Mouse (Mus musculus) limb, embryonic 15.5 days (tissue): ENCODE measurements around the gene Kir3dl2. TPM values are rescaled to one million over a fixed set of nuclear protein-coding genes. Genes with fewer than 3 reads are reported as not detected.
"Not testable (repeated sequence)": the region's sequence is repeated elsewhere in the genome, so short reads cannot be mapped to it uniquely, and the experiment has no call there.

Experiments used
- ATAC-seq: fragments of 200-750 bp; cut with Nextera tagmentation; 2 replicates; pipeline ENCODE4 v1.8.0; 2017; ENCODE audit warnings: low read depth, moderate TSS enrichment; ENCODE audit not compliant: insufficient number of reproducible peaks, low FRiP score, low TSS enrichment
- H3K27ac ChIP-seq: fragments of 300-500 bp; sonication (generic); 2 replicates; pipeline ENCODE4 v1.5.1; 2015; ENCODE audit warnings: moderate library complexity, mild to moderate bottlenecking, inconsistent platforms
- H3K27me3 ChIP-seq: fragments of 300-500 bp; sonication (generic); 2 replicates; pipeline ENCODE4 v1.6.1; 2015; ENCODE audit warnings: inconsistent platforms
- H3K36me3 ChIP-seq: fragments of 300-500 bp; sonication (generic); 2 replicates; pipeline ENCODE4 v1.6.1; 2015; ENCODE audit warnings: inconsistent platforms
- H3K4me1 ChIP-seq: fragments of 300-500 bp; sonication (generic); 2 replicates; pipeline ENCODE4 v1.6.1; 2015; ENCODE audit warnings: inconsistent platforms
- H3K4me2 ChIP-seq: fragments of 300-500 bp; sonication (generic); 2 replicates; pipeline ENCODE4 v1.6.1; 2015; ENCODE audit warnings: mild to moderate bottlenecking, inconsistent platforms
- H3K4me3 ChIP-seq: fragments of 300-500 bp; sonication (generic); 2 replicates; pipeline ENCODE4 v1.5.1; 2015; ENCODE audit warnings: mild to moderate bottlenecking, inconsistent platforms
- H3K9ac ChIP-seq: fragments of 300-500 bp; sonication (generic); 2 replicates; pipeline ENCODE4 v1.6.1; 2015; ENCODE audit warnings: inconsistent platforms
- H3K9me3 ChIP-seq: fragments of 300-500 bp; sonication (generic); 2 replicates; pipeline ENCODE4 v1.6.1; 2016; ENCODE audit warnings: inconsistent platforms
- WGBS: fragments of 180-500 bp; shearing (Covaris S2); methylation state at CpG from one replicate; pipeline ENCODE4 v1.1.7; 2015; 5-methylcytosine and 5-hydroxymethylcytosine counted together
- polyA plus RNA-seq: library from polyadenylated mRNA; unstranded; fragments of >200 nt; fragmentation: Nextera tagmentation; extraction: Ambion mirVana; gene quantifications from 2 replicates; pipeline ENCODE4 v1.2.1, GENCODE M21; 2015

Kir3dl2 gene
- polyA plus RNA-seq = not detected in 2 replicates

GRCm38 (mm10) chrX:136543956-136544355, at the start of gene Kir3dl2:
Gene Kir3dl2, minus strand, starts transcription at chrX:136544056.
- H3K36me3 ChIP-seq, H3K4me2 ChIP-seq, H3K4me1 ChIP-seq, H3K27ac ChIP-seq, H3K27me3 ChIP-seq, ATAC-seq, H3K9ac ChIP-seq, H3K4me3 ChIP-seq, H3K9me3 ChIP-seq: not testable (repeated sequence)
- 67% methylated on average over 1 of the region's 1 CpGs for WGBS

DNA sequence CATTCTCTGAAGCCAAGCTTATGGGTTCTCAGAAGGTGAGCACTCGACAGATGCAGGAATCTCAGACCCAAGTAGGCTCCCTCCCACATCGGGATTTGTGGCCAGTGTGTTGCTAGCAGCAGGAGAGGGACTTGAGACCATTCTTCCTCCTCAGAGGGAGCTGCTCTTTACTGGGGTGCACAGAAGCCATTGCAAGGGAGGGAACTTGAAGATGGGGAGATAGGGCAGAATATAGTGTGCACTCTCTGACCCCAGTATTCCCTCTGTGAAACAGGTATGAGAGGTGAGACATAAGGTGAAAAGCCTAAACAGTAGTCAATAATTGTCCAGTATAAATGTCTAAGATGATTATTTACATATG, 47.0 kb upstream of the Kir3dl2 start:
- H3K4me3 ChIP-seq = no peak overlapping the region
- no peaks in the 10 kb centered on the region for H3K36me3 ChIP-seq
- no peaks in the 10 kb centered on the region for H3K9me3 ChIP-seq
- no peak for ATAC-seq
- H3K27me3 ChIP-seq = no peaks in the 10 kb centered on the region
- H3K27ac ChIP-seq = no peak overlapping the region
- no peak overlapping the region for H3K9ac ChIP-seq
- H3K4me1 ChIP-seq = no peaks in the 10 kb centered on the region
- H3K4me2 ChIP-seq = no peak overlapping the region
- 48% methylated on average over 2 of the region's 2 CpGs for WGBS

- Histone ChIP-seq H3K9ac (no peak within 1 kb of the TSS), H3K4me2 (no peak within 1 kb of the TSS), H3K4me1 (no peaks in the 10 kb centered on the region), H3K27ac (no peak within 1 kb of the TSS), H3K9me3 (no peaks in the 10 kb centered on the region), H3K4me3 (no peak within 1 kb of the TSS), H3K27me3 (no peaks in the 10 kb centered on the region), H3K36me3 (no peaks in the 10 kb centered on the region)
- 56% methylated on average over 12 of the region's 12 CpGs for WGBS
- ATAC-seq = no peak
Measured at GRCm38 (mm10) chrX:136590199-136590896, 46.5 kb upstream of the Kir3dl2 start, which contains the start of gene Tceal3. Gene Tceal3, plus strand, starts transcription at chrX:136590842.

DNA sequence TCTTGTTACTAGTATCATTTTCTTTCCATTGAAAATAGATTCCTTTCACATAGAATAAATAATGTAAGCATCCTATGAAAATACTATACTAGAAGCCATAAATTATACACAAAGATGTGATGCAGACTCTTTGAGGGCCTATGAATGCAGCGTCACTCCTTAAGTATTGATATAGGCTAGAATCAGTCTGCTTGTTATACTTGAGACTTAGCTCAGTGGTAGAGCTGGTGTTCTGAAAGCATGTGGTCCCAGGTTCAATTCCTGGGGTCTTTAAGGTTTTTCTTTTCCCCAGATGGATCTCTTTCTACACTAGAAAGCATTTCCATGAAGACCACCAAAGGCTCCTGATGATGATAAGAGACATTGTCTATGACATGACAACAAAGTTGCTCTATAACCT, 40.8 kb upstream of the Kir3dl2 start:
- ATAC-seq = no peak
- Histone ChIP-seq H3K9ac (no peak overlapping the region), H3K27ac (no peak overlapping the region), H3K36me3 (no peaks in the 10 kb centered on the region), H3K27me3 (no peaks in the 10 kb centered on the region), H3K4me2 (no peak overlapping the region), H3K9me3 (no peaks in the 10 kb centered on the region), H3K4me3 (no peak overlapping the region), H3K4me1 (no peaks in the 10 kb centered on the region)
- WGBS = 90% methylated on average over 1 of the region's 1 CpGs

GRCm38 (mm10) chrX:136569094-136569493, 25.2 kb upstream of the Kir3dl2 start:
- not testable (repeated sequence) for H3K36me3 ChIP-seq, H3K4me1 ChIP-seq, H3K27ac ChIP-seq, H3K9ac ChIP-seq, H3K27me3 ChIP-seq, ATAC-seq, H3K4me2 ChIP-seq, H3K4me3 ChIP-seq, H3K9me3 ChIP-seq
- WGBS = 89% methylated on average over 9 of the region's 9 CpGs

- H3K27me3 ChIP-seq, H3K27ac ChIP-seq, H3K36me3 ChIP-seq, H3K4me1 ChIP-seq, H3K4me3 ChIP-seq, H3K4me2 ChIP-seq, H3K9ac ChIP-seq, ATAC-seq, H3K9me3 ChIP-seq: not testable (repeated sequence)
- 72% methylated on average over 4 of the region's 4 CpGs for WGBS
Measured at GRCm38 (mm10) chrX:136517699-136518098, 26.2 kb downstream of the Kir3dl2 start, which contains the start of gene Kir3dl1. Gene Kir3dl1, plus strand, starts transcription at chrX:136517999.

Other genes starting within 250 kb of the Kir3dl2 start
- gene Kir3dl1, start 26.1 kb downstream of the Kir3dl2 start, polyA plus RNA-seq = not detected in 2 replicates
- 33.0 and 57.8 TPM in 2 replicates for gene Tceal3, start 46.8 kb upstream of the Kir3dl2 start, polyA plus RNA-seq
- 12.9 and 15.0 TPM in 2 replicates for gene Tceal1, start 163.9 kb upstream of the Kir3dl2 start, polyA plus RNA-seq
- 636 and 640 TPM in 2 replicates for gene Morf4l2, start 199.6 kb upstream of the Kir3dl2 start, polyA plus RNA-seq
- not detected in 2 replicates for gene Glra4, start 236.1 kb upstream of the Kir3dl2 start, polyA plus RNA-seq